Mouse (Mus musculus): Measurements from ENCODE around the gene Trmt44. TPM values are rescaled to one million over a fixed set of nuclear protein-coding genes. Genes with fewer than 3 reads are reported as not detected.
"Not testable (repeated sequence)": the region's sequence is repeated elsewhere in the genome, so short reads cannot be mapped to it uniquely, and the experiment has no call there.

Trmt44 gene
- polyA plus RNA-seq, 3 experiments from 2014 or later, result 2.0 to 3.1 (median 2.9) TPM

DNA sequence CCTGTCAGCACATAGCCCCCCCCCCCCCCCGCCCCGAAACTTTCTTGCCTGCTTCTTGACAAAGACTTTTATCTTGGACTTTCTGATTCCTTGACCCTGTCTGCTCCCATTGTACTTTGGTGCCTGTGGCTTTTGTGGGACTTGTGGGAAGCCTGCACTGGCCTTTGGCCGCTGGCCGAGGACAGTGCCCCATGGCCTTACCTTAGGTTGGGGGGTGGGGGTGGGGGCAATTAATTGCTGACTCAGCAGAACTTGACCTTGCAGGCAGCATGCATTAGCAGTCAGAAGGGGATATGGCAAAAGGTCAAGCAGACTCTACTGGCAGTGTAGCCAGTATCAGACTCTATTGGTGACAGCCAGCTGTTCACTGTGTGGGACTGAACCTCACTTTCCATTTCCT, 16.6 kb upstream of the Trmt44 start:
- ATAC-seq, result no peak

DNA sequence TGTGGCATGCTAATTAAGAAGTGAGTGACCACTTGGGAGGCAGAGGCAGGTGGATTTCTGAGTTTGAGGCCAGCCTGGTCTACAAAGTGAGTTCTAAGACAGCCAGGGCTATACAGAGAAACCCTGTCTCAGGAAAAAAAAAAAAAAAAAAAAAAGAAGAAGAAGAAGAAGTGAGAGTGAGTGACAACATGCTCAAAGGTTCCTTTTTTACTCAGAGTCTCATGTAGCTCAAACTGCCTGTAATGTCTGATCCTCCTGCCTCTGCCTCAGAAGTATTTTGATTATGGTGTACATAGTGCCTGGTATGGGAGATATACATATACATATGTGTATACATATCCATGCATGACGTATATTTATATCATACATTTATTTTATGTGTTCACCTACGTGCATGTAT, 9.4 kb upstream of the Trmt44 start:
- not testable (repeated sequence) for ATAC-seq

DNA sequence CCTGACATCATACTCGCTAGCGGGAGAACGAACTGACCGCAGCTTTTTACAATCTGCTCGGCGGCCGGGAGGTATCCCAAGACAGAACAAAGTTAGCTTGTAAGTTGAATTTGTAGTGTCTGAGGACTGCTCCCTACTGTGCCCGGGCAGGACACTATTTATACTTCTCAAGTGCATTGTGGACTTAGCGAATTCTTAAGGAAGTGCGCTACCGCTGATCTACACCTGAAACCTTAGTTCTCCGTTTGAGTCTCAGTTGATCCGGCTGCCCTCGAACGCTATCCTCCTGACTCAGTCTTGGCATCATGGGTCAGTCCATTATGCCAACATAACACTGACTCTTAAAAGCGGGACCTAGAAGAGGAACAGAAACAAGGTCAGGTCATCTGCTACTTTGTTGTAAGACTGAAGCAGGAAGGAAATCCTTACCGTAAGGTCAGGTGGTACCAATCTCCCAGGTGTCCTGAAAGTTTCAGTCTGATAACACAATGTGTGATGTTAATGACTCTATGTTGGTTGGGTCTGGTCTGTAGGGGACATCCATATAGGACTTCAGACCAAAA, 8.4 kb upstream of the Trmt44 start:
- peak; percentile 75 for ATAC-seq

DNA sequence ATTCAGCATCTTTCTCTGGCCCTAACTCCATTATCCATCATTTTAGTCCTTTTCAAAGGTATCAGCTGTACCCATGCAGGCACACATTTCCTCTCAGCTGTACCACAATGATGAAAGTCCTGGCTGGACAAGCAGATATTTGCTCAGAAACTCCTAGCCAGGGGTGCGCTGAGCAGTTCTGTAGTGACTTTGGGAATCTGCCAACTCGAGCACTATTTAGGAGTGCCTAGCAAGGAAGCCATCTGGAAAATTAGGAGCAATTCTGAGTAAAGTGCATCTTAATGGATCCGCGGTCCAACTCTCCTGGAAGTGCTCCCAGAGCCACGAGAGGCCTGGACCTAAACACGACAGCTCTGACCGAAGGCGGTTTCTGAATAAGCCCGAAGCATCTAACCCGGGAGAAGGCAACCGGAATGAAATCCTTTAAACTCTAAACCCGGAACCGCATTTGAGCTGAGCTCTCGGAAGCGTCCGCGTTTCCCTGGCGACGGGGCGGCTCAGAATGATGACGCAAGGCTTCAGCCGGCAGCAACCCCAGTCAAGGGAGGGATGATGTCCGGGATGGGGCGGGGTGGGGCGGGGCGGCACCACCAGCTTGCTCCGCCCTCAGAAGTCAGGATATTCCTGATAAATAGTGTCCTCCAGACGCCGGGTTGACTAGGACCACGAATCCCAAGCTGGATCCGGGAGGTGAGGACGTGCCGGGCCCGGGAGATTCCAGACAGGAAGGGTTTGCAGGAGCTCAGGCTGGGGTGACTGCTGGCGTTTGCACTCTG, 7.8 kb upstream of the Trmt44 start, which contains the start of gene Acox3:
Acox3 (plus strand) TSS at position 596 of the 776 bp plus-strand sequence.
- ATAC-seq, result peak; percentile 87

DNA sequence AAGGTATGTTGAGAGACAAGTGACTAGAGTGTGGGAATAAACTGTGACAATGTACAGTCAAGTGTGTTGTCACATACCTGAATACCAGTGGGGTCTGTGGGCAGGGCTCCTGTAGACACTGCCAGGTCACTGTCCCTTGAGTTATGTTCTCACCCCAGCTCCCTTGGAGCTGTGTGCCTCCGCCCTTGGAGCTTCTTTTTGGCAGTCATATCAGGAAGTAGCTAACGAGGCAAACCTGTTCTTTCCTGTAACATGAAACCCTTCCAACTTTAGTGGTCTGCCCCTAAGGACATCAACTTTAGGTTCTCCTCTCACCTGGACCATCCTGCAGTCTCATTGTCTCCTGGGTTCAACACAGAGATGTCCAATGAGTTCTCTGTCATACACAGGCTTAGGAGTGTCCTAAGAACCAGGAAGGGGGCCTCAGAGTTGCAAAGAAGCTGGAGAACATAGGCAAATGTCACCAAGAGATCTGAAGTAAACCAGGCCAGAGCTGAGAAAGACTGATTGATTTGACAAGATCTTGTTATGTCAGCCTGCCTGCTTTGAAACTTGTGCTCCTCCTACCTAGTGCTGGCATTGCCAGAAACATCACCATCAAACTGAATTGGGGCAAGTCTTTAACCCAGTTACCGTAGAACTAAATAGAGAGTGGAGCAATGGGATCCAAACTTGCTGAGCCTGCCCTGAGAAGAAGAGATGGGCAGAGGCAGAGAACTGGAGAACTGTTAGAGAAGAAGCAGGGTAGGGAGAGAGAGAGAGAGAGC, 5.5 kb upstream of the Trmt44 start:
- no peak for ATAC-seq

DNA sequence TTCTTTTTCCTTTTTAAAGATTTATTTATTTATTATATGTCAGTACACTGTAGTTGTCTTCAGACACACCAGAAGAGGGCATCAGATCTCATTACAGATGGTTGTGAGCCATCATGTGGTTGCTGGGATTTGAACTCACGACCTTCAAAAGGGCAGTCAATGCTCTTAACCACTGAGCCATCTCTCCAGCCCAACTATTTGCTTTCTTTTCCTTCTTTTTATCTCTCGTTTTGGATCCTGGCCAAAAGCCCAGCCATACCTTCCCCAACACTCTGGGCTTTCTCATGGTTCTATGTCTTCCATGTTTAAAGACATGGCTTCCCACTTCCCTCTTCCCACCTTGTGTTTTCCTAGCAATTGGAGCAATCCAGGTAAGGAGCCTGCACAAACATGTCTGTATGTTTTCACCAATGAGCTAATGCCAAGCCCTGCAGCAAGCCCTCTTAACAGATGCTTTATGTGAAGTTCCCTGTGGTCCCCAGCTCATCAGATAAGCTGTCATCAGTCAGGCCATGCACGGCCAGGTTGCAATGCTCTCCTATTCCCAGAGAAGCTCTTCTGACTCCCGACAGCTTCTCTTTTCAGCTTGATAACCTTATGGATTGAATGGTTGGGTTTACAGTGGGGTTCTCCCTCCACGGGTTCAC, 4.5 kb upstream of the Trmt44 start:
- ATAC-seq, result no peak

DNA sequence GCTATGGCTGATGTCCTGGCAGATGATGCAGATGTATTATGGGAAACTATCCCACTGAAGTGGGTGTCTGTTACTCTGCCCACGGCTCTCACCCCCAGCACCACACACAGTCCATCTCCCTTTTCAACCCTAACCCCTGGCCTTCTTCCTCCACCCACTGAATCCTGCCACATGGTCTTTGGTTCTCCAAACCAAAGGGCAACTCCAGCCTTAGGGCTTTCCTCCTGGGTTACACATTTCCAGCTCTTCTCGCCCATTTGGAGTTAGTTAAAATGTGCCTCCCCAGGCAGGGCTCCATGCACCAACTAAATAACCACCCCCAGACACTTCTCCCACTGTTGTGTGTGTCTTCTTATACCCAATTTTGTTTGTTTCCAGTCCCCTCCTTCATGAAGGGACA, 3.5 kb upstream of the Trmt44 start:
- no peak for ATAC-seq

DNA sequence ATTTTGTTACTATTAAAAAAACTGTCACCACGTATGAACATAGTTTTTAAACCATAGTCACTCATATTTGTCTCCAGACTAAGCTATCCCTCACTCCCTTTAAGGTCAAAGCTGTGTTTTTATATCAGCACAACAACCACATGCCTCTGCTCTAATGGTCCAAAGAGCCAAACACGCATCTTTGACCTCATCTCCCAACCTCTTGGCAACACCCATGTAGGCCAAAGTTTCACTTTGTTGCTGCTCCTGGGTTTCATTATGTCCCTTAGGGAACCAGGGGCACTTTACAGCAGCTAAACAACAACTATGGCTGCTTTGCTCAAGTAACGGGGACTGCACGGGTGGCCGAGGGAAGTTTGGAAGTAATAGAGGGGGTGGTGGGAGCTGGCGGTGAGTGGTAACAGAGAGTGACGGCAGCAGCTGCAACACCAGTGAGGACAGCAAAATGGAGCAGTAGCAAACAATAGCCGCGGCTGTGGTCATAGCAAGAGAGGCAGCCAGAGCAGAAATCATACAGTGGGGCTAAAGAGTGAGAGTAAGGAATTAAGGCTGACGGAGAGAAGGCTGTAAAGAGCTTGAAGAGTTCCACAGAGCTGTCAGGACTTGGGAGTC, 1.6 kb upstream of the Trmt44 start:
- ATAC-seq, result no peak

DNA sequence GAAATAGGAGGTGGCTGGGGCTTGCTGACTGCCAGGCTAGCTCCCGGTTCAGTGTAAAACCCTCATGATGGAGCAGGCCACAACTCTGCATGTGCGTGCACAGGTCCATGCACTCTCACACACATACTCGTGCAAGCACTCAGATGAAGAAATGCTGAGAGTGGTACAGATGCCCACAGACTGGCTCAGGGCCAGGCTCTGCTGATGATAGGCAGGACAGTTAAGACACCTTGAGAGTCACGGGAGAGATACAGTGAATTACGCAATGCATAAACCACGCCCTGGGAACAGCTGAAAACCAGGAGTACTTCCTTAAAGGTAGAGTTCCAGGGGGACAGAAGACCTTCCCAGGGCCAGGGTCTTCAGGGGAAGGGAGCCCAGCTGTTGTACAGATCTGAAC, 3.3 kb downstream of the Trmt44 start:
- ATAC-seq, result no peak

DNA sequence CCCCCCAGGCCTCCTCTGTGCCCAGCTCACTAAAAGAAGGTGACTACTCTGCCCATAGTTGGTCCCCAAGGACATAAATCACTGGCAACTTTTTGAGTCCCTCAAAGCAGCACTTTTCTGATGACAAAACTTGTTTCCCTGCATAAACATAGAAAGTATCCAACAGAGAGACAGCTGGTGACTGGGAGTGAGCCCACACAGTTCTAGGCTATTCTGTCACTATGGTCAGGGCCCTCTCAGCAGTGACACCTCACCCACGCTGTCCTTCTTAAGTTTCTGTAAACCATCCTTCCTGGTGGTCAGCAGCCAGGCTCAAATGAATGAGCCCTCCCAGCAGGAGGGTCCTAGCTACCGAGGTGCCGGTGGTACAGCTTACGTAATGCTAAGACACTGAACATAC, 8.2 kb downstream of the Trmt44 start:
- ATAC-seq, result no peak

DNA sequence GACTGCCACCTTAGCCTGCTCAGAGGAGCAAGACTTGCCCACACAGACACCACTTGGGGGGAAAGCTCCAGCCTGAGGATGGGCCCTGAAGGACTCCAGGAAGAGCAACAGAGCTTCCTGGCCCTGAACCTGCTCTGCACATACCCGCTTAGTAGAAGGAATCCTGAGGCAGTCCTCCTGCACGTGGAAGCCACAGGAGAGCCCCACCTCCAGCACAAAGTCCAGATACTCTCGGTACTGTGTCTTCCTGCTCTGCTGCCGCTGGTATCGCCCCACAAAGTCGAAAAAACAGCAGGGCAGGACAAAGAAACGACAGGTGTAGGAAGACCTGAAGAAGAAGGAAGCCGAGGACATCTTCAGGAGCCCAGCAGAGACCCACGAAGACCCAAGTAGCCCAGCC, 9.7 kb downstream of the Trmt44 start:
- ATAC-seq, result no peak

DNA sequence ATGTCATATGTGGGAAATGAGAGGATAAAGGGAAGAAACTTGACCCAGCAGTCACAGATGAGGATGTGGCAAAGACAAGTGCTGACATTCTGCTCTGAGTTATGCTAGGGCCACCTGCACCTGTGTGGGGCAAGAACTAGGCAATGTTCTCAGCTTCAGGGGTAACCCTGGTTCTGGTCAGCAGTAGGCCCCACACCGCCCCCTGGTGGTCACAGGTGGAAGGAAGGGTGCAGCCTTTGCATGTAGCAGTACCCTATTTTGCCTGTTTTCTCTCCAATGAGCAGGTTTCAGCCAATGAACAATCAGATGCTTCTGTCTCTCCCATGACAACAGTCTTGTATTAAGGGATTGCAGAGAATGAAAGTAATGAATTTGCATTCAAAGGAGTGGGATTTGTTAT, 11.4 kb downstream of the Trmt44 start:
- ATAC-seq, result peak; percentile 56

DNA sequence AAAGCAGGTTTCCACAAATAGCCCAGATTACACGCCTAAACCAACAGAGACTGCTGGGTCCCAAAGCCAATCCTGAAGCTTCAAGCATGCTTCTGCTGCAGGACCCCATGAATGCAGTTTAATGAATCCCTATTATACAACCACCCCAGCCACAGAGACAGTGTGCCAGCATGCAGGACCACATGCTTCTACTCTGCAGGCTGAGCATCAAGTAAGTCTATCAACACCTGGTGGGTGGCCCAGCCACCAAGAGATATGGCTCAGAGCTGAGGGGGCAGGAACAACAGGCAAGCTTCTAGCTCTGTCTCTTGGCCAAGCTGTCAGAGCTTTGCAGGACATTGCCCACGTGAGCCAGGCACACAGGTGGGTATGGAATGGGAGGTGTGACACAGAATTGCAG, 12.3 kb downstream of the Trmt44 start:
- ATAC-seq, result no peak

DNA sequence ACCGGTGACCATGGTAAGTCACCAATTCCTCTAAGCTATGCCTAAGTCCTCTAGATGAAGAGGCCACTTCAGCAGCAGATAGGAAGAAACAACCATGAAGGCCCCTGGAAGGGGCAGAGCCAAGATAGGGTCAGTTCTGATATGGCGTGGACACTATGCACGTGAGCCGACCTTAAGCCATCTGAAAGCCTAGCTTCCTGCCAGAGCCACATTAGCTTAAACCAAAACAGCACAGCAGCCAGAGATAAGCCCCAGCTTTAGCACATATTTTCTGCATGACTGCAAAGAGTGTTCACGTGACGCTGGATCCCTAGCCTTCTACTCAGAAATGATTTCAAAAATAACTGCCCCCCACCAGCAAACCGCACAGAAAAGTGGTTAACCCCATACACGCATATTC, 15.4 kb downstream of the Trmt44 start:
- ATAC-seq, result no peak

DNA sequence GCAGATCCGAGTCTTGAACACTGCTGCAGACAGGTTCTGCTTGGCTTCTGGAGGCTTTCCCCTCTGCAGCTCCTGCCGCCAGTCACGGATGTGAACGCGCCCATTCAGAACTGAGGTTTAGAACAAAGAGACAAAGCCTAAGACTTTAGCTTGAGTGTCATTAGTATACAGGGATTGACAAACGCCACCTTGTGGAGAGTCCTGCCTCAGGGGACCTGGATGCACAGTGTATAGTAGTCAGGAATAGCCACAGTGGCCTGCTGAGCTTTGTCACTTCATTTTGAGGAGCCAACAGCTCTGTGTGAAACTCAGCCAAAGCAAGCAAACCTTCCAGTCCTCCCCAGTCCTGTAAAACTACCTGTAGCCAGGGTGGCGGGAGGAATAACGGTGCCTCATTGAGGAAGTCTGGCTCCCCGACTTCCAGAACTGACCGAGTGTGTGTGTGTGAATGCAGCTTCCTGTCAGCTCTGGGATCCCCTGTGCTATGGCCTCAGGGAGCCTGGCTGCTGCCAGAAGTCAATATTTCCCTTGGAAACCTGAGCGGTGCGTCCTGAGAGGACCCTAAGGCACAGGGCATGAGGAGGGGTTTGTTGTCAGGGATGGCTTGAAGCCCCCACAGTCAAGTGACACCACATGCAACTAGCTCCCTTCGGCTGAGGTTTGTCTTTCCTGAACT, 16.8 kb downstream of the Trmt44 start:
- ATAC-seq, result no peak

DNA sequence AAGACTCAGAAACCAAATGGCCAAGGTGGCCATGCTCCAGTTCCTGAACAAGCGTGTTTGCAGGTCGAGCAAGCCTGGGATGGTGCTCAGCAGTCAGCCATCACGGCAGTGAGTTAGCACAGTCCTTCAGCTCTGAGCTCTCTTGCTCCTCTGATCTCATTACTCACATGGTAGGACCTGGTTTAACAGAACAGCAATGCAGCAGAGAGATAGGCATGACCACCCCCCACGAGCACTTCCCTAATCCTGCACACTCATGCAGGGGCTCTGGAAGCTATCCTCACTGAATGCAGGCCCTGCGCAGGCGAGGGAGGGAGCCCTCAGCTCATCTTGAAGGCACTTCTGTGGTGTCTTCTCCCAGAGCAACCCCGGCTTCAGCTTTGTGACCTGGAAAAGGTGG, 18.5 kb downstream of the Trmt44 start:
- no peak for ATAC-seq

DNA sequence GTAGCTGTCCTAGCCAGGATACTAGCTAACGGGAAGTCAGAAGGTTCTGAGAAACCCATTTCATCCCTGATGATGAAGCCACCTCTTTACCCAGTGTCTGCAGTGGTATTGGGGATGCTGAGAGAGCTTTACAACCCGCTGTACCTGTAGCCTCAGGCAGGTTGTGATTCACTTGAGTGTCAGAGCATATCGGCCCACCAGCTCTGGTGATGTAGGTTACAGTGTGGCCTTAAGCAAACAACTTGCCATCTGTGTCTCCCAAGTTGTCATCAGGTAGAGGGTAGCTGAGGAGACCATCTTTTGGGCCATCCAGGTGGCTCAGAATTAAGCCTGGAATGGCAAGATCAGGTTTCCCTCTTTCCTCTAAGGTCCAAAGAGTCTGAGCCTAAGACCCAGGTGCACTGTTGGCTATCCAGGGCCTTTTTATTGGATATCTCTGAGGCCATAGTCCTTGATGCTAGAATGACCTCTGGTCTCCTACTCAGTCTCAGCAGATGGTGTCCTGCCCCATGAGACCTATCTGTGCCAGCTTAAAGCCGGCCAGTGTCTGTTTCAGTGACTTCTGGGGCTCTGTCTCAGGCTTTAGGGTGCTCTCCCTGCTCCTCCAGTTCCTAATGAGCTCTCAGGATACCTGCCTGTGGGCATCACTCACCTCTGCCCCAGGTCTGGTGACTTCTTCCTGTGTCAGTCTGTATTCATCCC, 21.9 kb downstream of the Trmt44 start:
- no peak for ATAC-seq

DNA sequence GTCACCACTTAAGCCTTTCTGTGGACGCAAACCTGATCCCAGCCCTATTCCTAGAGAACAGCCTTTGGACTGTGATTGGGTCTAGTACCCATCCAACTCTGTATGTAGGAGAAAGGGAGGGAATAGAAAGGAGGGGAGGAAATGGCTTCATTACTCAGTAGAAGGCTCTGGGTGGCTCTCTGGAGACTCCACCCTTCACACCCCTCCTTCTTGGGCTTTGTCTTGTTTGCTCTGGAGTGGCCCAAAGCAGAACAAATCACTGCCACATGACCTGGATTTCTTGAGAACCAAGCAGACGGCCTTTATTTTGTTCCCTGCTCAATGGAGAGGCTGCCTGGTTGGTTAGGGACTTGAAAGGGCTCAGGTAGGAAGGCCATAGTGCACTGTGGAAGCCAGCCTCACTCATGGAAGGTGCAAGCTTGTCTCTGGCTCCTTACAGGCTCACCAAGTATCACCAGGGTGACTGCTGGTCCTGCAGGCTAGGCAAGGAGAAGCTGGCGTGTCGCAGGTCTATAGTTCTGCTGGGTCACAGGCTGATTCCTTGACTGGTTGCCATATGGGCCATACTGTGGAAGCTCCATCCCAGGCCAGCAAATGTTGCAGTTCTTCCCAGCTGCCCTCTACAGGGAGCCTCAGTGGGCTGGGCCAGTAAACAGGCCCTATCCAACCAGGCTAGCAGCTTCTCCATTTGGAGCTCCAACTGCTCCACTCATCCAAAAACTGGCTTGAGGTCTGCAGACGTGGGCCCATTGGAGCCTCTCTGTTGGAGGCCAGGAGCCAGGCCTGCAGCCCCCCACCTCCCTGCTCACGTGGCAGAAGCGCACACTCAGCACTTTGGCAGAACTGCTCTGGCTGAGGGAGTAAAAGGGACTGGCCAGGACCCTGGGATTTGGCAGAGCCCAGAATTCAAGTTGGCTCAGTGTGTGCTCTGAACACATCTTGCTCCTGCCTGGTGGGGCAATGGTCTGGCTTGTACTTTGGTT, 22.7 kb downstream of the Trmt44 start:
- ATAC-seq, result no peak

DNA sequence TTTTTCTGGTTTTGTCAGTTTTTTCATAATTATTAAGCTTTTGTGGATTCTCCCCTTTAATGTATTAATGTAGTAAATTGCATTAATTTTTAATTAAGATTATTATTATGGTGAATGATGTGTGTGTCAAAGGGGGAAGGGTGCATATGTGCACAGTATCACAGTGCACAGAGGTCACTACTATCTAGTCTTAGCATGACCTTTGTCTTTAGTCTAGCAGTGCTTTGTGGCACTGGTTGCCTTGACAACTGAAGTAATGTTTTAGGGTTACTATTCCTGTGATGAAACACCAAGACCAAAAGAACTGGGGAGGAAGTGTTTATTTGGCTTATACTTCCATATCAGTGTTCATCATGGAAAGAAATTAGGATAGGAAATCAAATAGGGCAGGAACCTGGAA, 28.7 kb downstream of the Trmt44 start:
- no peak for ATAC-seq

DNA sequence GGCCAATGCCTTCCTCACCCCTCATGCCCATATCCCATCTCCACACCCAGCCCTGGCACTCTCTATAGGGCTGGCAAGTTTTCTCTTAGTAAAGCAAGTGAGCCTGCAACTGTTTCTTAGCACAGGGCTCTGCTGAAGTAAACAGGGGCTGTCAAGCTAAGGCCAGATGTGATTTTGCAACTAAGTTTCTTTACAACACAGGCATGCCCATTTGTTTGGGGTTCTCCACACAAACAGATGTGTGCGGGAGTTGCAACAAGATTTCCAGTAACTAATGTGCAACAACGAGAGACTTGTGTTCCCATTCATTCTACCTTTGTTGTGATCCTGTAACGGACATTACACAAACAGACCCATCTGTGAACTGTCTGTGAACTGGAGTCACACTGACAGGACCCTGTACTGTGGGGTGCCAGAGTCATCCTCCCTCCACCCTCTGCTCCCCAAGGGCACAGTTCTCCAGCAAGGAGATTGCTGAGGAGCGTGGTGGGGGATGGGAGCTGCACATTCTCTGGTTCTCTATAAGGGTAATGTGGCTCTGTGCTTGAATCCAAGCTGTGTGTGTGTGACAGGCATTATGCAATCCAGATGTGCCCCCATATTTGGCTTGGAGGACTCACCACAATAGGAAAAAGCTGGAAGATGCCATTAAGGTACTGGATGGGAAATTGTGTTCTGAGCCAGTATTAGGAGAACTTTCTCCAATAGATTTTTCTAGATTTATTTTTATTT, 33.6 kb downstream of the Trmt44 start:
- no peak for ATAC-seq
